Mouse (Mus musculus): Measurements from ENCODE around the gene Smim11.

GRCm38 (mm10) chr16:92325062-92325406, 23.9 kb downstream of the Smim11 start:
- TF ChIP-seq CTCF (IDR thresholded peaks at IDR 0.05) = no peak
- TF ChIP-seq EP300 (IDR thresholded peaks at IDR 0.05) = no peak
